Mouse (Mus musculus) E14TG2a.4 (cell line): ENCODE measurements at regions not wholly inside any gene's neighbourhood (a gene's known extent, or its start where the extent isn't known, plus 50 kb on each side); places are given as distances from the start of the nearest gene placed in this dataset.

ENCODE experiments used
- H3K27me3 ChIP-seq: 2 replicates; pipeline ENCODE4 v1.6.1; 2014; ENCODE audit warnings: low read length, control low read depth; ENCODE audit not compliant: insufficient read depth
- H3K36me3 ChIP-seq: 2 replicates; pipeline ENCODE4 v1.6.1; 2014; ENCODE audit warnings: low read length, control low read depth; ENCODE audit not compliant: insufficient read depth
- H3K4me1 ChIP-seq: replicated peaks from 2 replicates; pipeline ENCODE4 v1.6.1; 2014; ENCODE audit warnings: low read depth, low read length, control low read depth
- H3K4me3 ChIP-seq: replicated peaks from 2 replicates; pipeline ENCODE4 v1.5.1; 2014; ENCODE audit warnings: mild to moderate bottlenecking, low read length
- H3K9me3 ChIP-seq: 2 replicates; pipeline ENCODE4 v1.6.1; 2014; ENCODE audit warnings: low read length, control low read depth
- CTCF ChIP-seq: conservative IDR thresholded peaks from 2 replicates; pipeline ENCODE4 v1.5.1; 2014; ENCODE audit warnings: low read length
- NANOG ChIP-seq: IDR thresholded peaks from 2 replicates; pipeline ENCODE4 v1.6.1; 2014; ENCODE audit warnings: borderline replicate concordance, low read length, mixed read lengths
- POU5F1 ChIP-seq: IDR thresholded peaks from 2 replicates; pipeline ENCODE4 v1.6.1; 2014; ENCODE audit warnings: low read length, borderline replicate concordance

DNA sequence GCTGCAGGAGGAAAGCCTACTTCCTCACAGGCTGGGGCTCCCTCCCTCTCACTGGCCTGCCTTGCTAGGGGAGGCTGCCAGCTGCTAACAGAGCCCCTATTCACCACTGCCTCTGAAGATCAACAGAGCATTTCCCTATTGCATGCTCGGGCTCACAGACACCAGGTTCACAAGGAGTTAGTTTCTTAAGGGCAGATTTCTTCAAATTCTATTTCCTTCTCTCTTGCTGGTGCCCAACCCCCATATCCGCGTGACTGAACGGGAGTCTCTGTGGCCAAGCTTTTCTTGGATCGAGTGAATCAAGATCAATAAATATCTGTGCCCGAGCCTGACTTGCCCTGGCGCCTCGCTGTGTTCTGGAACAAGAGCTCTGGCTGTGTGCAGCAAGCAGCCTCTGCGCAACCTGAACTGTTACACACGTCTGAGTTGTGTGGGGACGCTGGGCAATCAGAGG lies 98.9 kb upstream of the Gdf10 start:
- Histone ChIP-seq H3K4me3 (no peak overlapping the region), H3K36me3 (no peaks in the 10 kb centered on the region), H3K9me3 (no peaks in the 10 kb centered on the region), H3K27me3 (peaks cover 4% of the 10 kb centered on the region), H3K4me1 (no peaks in the 10 kb centered on the region)
- TF ChIP-seq POU5F1 (no peak), CTCF (no peak), NANOG (no peak)

DNA sequence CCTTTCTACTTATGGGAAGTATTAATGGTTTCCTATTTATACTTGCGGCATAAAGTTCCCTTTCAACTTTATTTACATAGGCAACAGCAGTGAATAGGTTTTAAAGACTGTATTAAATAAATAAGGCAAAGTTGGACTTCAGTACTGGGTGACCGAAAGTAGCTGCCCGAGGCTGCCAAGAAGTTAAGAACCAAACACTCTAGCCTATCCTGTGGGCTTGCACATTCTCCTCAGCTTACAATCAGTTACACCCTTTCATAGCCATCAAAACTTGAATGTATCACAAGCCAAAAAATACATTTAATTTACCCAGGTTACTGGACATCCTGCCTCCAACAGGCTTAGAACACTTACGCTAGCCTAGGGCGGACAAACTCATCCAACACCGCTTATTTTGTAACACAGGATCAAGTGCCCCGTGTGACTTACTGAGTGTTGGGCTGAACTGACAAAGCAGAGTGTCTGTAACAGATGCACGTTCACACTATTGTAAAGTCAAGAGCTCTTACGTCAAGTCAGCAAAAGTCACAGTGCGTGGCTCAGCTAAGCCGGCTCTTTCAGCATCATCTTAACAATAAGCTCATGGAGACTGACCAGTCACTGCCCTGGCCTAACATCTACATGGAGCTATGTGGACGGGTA lies 97.3 kb upstream of the Gdf10 start:
- Histone ChIP-seq H3K9me3 (no peaks in the 10 kb centered on the region), H3K27me3 (peaks cover 2% of the 10 kb centered on the region), H3K36me3 (no peaks in the 10 kb centered on the region), H3K4me1 (no peaks in the 10 kb centered on the region), H3K4me3 (no peak overlapping the region)
- TF ChIP-seq CTCF (no peak), POU5F1 (no peak), NANOG (no peak)

GRCm38 (mm10) chr14:33832650-33833319 lies 90.6 kb upstream of the Gdf10 start:
- Histone ChIP-seq H3K27me3 (no peaks in the 10 kb centered on the region), H3K4me3 (no peak overlapping the region), H3K36me3 (no peaks in the 10 kb centered on the region), H3K9me3 (no peaks in the 10 kb centered on the region), H3K4me1 (no peaks in the 10 kb centered on the region)
- TF ChIP-seq POU5F1 (no peak), CTCF (no peak), NANOG (no peak)

DNA sequence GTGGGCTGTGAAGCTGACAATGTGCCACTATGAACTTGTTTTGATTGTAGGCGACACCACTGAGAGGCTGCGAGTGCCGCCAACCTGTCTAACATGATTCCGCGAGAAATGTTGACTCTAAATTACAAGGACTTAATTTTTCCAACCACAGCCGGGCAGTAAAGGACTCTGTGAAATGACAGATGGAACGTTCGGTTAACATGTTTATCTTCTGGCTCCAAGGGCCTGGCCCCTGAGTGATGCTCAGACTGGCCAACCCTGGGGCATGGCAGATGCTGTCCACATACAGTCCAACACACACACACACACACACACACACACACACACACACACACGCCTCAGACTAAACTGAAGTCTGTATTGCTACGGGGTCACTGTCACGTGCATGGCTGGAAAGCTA lies 87.0 kb upstream of the Gdf10 start:
- H3K4me3 ChIP-seq: no peak overlapping the region
- TF ChIP-seq NANOG: no peak
- no peak for TF ChIP-seq CTCF
- no peak for TF ChIP-seq POU5F1
- no peaks in the 10 kb centered on the region for H3K27me3 ChIP-seq
- H3K36me3 ChIP-seq: no peaks in the 10 kb centered on the region
- no peaks in the 10 kb centered on the region for H3K4me1 ChIP-seq
- no peaks in the 10 kb centered on the region for H3K9me3 ChIP-seq

DNA sequence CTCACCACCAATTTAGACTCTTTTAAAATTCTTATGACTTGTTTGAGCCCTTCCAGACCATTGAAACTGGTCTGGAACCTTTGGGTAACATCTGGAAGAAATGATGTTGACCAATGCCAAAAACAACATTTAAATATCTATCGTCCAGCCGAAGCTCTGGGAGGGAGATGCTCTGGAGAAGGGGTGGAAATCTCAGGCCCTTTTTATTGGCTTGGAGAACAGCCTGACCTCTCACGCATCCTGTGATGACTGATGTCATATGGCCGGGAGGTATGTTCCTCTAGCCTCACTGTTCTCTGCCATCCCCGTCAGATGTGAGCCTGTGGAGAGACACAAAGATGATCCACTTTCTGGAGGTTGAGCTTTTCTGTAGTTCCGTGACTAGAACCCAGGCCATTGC lies 81.6 kb upstream of the Gdf10 start:
- H3K36me3 ChIP-seq: no peaks in the 10 kb centered on the region
- H3K27me3 ChIP-seq: no peaks in the 10 kb centered on the region
- H3K4me3 ChIP-seq: no peak overlapping the region
- no peaks in the 10 kb centered on the region for H3K9me3 ChIP-seq
- TF ChIP-seq CTCF (no peak), NANOG (no peak), POU5F1 (no peak)
- H3K4me1 ChIP-seq: no peaks in the 10 kb centered on the region

DNA sequence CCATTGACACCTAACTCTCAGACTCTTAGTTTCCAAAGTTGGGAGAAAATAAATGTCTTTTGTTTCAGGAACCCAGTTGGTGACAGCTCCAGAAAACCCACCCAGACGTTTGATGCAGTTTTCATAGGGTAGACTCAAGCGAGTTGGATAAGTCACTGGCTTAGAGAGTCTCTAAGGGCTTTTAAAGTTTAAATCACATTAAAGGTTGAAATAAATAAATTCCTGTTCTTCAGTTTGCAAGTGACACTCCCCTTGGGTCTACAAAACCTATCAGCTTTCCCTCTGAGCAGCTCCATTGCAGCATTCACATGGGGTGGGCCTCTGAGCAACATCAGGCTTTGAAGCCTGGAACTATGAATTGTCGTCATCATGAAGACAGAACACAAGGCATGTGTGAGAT lies 69.9 kb upstream of the Gdf10 start:
- H3K9me3 ChIP-seq: no peaks in the 10 kb centered on the region
- H3K36me3 ChIP-seq: no peaks in the 10 kb centered on the region
- no peaks in the 10 kb centered on the region for H3K4me1 ChIP-seq
- no peaks in the 10 kb centered on the region for H3K27me3 ChIP-seq
- no peak for TF ChIP-seq NANOG
- TF ChIP-seq CTCF: no peak
- H3K4me3 ChIP-seq: no peak overlapping the region

GRCm38 (mm10) chr14:33854181-33854580 lies 69.2 kb upstream of the Gdf10 start:
- no peak overlapping the region for H3K4me3 ChIP-seq
- H3K27me3 ChIP-seq: no peaks in the 10 kb centered on the region
- no peaks in the 10 kb centered on the region for H3K4me1 ChIP-seq
- no peak for TF ChIP-seq POU5F1
- TF ChIP-seq NANOG: no peak
- no peak for TF ChIP-seq CTCF
- H3K9me3 ChIP-seq: no peaks in the 10 kb centered on the region
- H3K36me3 ChIP-seq: no peaks in the 10 kb centered on the region

DNA sequence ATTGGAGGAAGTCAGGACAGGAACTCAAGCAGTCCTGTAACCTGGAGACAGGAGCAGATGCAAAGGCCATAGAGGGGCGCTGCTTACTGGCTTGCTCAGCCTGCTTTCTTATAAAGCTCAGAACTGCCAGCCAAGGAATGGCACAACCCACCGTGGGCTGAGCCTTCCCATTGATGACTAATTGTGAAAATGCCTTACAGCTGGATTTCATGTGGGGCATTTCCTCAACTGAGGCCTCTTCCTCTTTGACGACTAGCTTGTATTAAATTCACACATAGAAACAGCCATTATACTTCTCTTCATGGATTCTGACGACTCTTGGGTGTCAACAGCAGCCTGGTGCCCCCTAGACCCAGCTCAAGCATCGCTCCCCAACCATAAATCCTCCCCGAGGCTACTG lies 66.4 kb upstream of the Gdf10 start:
- Histone ChIP-seq H3K27me3 (no peaks in the 10 kb centered on the region), H3K36me3 (no peaks in the 10 kb centered on the region), H3K9me3 (no peaks in the 10 kb centered on the region), H3K4me1 (no peaks in the 10 kb centered on the region), H3K4me3 (no peak overlapping the region)
- TF ChIP-seq NANOG (no peak), CTCF (no peak), POU5F1 (no peak)
